In genomic region chr16:34857631-34858030, GRCm38 (mm10) we compare ENCODE assay signal across 11 mouse cellular contexts.
"Had no signal": no experiment of that assay in that cellular context is flagged by ENCODE, and none has a peak within 500 bp of the region (broad histone marks: within the 10 kb centered on the region; RNA-seq: fewer than 3 reads in every experiment).

No protein-coding gene starts in this region.

- H3K4me1 ChIP-seq: midbrain, embryonic 12.5 days; neural tube, embryonic 13.5 days had no signal

- H3K27ac ChIP-seq: limb, embryonic 13.5 days; liver, embryonic 14.5 days; midbrain, embryonic 12.5 days; neural tube, embryonic 13.5 days; stomach, embryonic 15.5 days had no signal

- H3K36me3 ChIP-seq: limb, embryonic 13.5 days; midbrain, embryonic 12.5 days; neural tube, embryonic 13.5 days; stomach, embryonic 15.5 days had no signal

- H3K9ac ChIP-seq: limb, embryonic 13.5 days; liver, embryonic 14.5 days; midbrain, embryonic 12.5 days; neural tube, embryonic 13.5 days; stomach, embryonic 15.5 days had no signal

- H3K9me3 ChIP-seq: limb, embryonic 13.5 days; midbrain, embryonic 12.5 days; neural tube, embryonic 13.5 days; stomach, embryonic 15.5 days had no signal

- H3K4me2 ChIP-seq: limb, embryonic 13.5 days; midbrain, embryonic 12.5 days; neural tube, embryonic 13.5 days; stomach, embryonic 15.5 days had no signal

- H3K27me3 ChIP-seq: midbrain, embryonic 12.5 days; neural tube, embryonic 13.5 days; stomach, embryonic 15.5 days had no signal

- ATAC-seq: intestine, embryonic 16.5 days; midbrain, embryonic 16.5 days had no signal

- DNase-seq: lung, adult 18-20 months; right cerebral cortex, postnatal 14 days; thymus, adult 2 months; thymus, postnatal 25 days had no signal

- H3K4me3 ChIP-seq: limb, embryonic 13.5 days; midbrain, embryonic 12.5 days; neural tube, embryonic 13.5 days; stomach, embryonic 15.5 days had no signal
